Mouse (Mus musculus) myocyte (in vitro differentiated cells): Measurements from ENCODE around the gene Spata48. TPM values are rescaled to one million over a fixed set of nuclear protein-coding genes. Genes with fewer than 3 reads are reported as not detected.

ENCODE experiments used
- H3K27me3 ChIP-seq: one replicate; pipeline ENCODE4 v1.6.1; 2011; ENCODE audit not compliant: control insufficient read depth, insufficient read depth, insufficient read length
- H3K36me3 ChIP-seq: one replicate; pipeline ENCODE4 v1.6.1; 2011; ENCODE audit not compliant: control insufficient read depth, insufficient read depth
- H3K4me2 ChIP-seq: one replicate; pipeline ENCODE4 v1.6.1; 2011; ENCODE audit warnings: low read depth, control low read depth
- H3K4me3 ChIP-seq: one replicate; pipeline ENCODE4 v1.5.1; 2011; ENCODE audit warnings: mild to moderate bottlenecking, control low read depth, moderate library complexity
- H3K79me2 ChIP-seq: one replicate; pipeline ENCODE4 v1.6.1; 2011; ENCODE audit not compliant: control insufficient read depth, insufficient read depth
- H3ac ChIP-seq: one replicate; pipeline ENCODE4 v1.6.1; 2011; ENCODE audit not compliant: control insufficient read depth, insufficient read length
- CEBPB ChIP-seq: IDR thresholded peaks from 2 replicates; pipeline ENCODE4 v1.6.1; 2011; ENCODE audit warnings: mild to moderate bottlenecking, moderate library complexity; ENCODE audit not compliant: poor library complexity, insufficient read depth, severe bottlenecking
- E2F4 ChIP-seq: IDR thresholded peaks from one replicate; pipeline ENCODE4 v1.6.1; 2011; ENCODE audit warnings: mild to moderate bottlenecking, control low read depth, moderate library complexity; ENCODE audit not compliant: insufficient read depth
- MAX ChIP-seq: IDR thresholded peaks from one replicate; pipeline ENCODE4 v1.6.1; 2011; ENCODE audit warnings: low read depth, mild to moderate bottlenecking, control low read depth
- MYOD1 ChIP-seq, 3 experiments: IDR thresholded peaks; one replicate each; pipeline ENCODE4 v1.6.1; 2011; ENCODE audit warnings: control low read depth in 2 of 3, low read depth in 2 of 3, mild to moderate bottlenecking in 2 of 3, moderate library complexity in 1 of 3; ENCODE audit not compliant: insufficient read length in 2 of 3, control insufficient read depth in 1 of 3
- MYOG ChIP-seq, 3 experiments: IDR thresholded peaks; one replicate each; pipeline ENCODE4 v1.6.1; 2011; ENCODE audit warnings: control low read depth in 2 of 3, low read depth in 2 of 3, mild to moderate bottlenecking in 2 of 3; ENCODE audit not compliant: insufficient read length in 2 of 3, control insufficient read depth in 1 of 3, insufficient read depth in 1 of 3
- POLR2A ChIP-seq: IDR thresholded peaks from one replicate; pipeline ENCODE4 v1.6.1; 2011; ENCODE audit warnings: low read depth, mild to moderate bottlenecking, control low read depth, moderate library complexity; ENCODE audit not compliant: insufficient read length
- POLR2AphosphoS2 ChIP-seq: IDR thresholded peaks from one replicate; pipeline ENCODE4 v1.6.1; 2011; ENCODE audit warnings: low read depth, control low read depth; ENCODE audit not compliant: insufficient read length
- REST ChIP-seq: IDR thresholded peaks from one replicate; pipeline ENCODE4 v1.6.1; 2011; ENCODE audit warnings: mild to moderate bottlenecking, control low read depth, moderate library complexity; ENCODE audit not compliant: insufficient read depth, insufficient read length
- SRF ChIP-seq: IDR thresholded peaks from one replicate; pipeline ENCODE4 v1.6.1; 2011; ENCODE audit warnings: low read depth; ENCODE audit not compliant: control insufficient read depth, insufficient read length
- TCF12 ChIP-seq: IDR thresholded peaks from one replicate; pipeline ENCODE4 v1.6.1; 2011; ENCODE audit warnings: mild to moderate bottlenecking, control low read depth; ENCODE audit not compliant: poor library complexity, insufficient read depth, severe bottlenecking
- TCF3 ChIP-seq: IDR thresholded peaks from one replicate; pipeline ENCODE4 v1.6.1; 2011; ENCODE audit warnings: low read depth, control low read depth; ENCODE audit not compliant: insufficient read length
- USF1 ChIP-seq: IDR thresholded peaks from one replicate; pipeline ENCODE4 v1.6.1; 2011; ENCODE audit warnings: low read depth, mild to moderate bottlenecking, control low read depth, moderate library complexity
- polyA plus RNA-seq: library from polyadenylated mRNA; unstranded; fragments of >200 nt; fragmentation: generic; extraction: Trizol; gene quantifications from one replicate; pipeline ENCODE4 v1.2.1, GENCODE M21; 2012; ENCODE audit warnings: missing spikeins

The Spata48 gene
- polyA plus RNA-seq, 1 experiment = not detected

DNA sequence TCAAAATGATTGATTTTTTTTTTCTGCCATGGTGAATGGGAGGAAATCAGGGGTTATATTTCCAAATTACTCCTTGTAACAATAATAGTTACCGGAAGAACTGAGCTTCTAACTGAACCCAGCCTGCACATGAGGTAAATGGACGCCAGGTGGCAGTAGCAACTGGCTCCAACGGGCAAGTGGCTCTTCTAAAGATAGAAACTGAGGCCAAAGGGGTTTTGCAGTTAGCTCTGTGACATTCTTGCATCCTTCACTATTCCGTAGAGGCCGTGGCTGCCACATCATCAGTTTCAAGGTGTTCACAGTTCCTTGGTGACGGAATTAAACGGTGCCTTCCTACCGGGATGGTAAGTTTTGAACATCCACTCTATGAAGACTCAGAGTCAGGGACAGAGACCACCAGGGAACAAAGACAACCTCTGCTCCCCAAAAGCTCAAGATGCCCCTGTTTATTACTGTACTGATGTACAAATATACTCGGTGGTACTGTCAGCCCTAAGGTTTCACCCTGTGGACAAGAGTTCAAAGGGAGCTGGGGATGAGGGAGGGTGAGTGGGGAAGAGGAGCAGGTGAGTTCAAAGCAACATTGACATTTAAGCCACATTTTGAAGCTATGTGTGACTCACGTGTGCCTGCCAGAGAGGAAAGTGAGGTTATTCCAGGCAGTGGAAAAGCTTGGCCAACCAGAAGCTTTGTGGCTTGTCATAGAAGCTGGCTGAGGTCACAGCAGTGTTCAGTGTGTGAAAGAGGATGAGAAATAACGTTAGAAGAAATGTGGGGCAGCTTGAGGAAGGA is 95.5 kb downstream of the Spata48 start:
- Histone ChIP-seq H3K27me3 (no peaks in the 10 kb centered on the region), H3K4me3 (no peak overlapping the region), H3K79me2 (no peaks in the 10 kb centered on the region), H3ac (no peak overlapping the region), H3K4me2 (no peak overlapping the region), H3K36me3 (no peaks in the 10 kb centered on the region)
- TF ChIP-seq POLR2A = no peak
- TF ChIP-seq MYOG (IDR thresholded peaks at IDR 0.05; ENCODE audit: control insufficient read depth in 1 of 3, insufficient read depth in 1 of 3, insufficient read length in 2 of 3, low read depth in 2 of 3) = no peak
- no peak for TF ChIP-seq TCF12
- no peak for TF ChIP-seq CEBPB
- no peak for TF ChIP-seq MYOD1 (IDR thresholded peaks at IDR 0.05; ENCODE audit: control insufficient read depth in 1 of 3, insufficient read length in 2 of 3, low read depth in 2 of 3)
- no peak for TF ChIP-seq MAX
- no peak for TF ChIP-seq TCF3
- TF ChIP-seq SRF = no peak
- TF ChIP-seq REST = no peak
- TF ChIP-seq E2F4 = no peak
- no peak for TF ChIP-seq USF1

- H3ac ChIP-seq = no peak overlapping the region
- H3K4me2 ChIP-seq = no peak overlapping the region
- TF ChIP-seq MAX (no peak), SRF (no peak), USF1 (no peak), MYOG (IDR thresholded peaks at IDR 0.05; ENCODE audit: control insufficient read depth in 1 of 3, insufficient read depth in 1 of 3, insufficient read length in 2 of 3, low read depth in 2 of 3) (no peak), MYOD1 (IDR thresholded peaks at IDR 0.05; ENCODE audit: control insufficient read depth in 1 of 3, insufficient read length in 2 of 3, low read depth in 2 of 3) (no peak), POLR2AphosphoS2 (no peak), TCF3 (no peak), POLR2A (no peak), CEBPB (no peak), REST (no peak), E2F4 (no peak)
- H3K36me3 ChIP-seq = no peaks in the 10 kb centered on the region
- no peaks in the 10 kb centered on the region for H3K27me3 ChIP-seq
- no peak overlapping the region for H3K4me3 ChIP-seq
- H3K79me2 ChIP-seq = no peaks in the 10 kb centered on the region
Measured at GRCm38 (mm10) chr11:11558662-11559061, 96.8 kb downstream of the Spata48 start.

GRCm38 (mm10) chr11:11559099-11559686 is 97.3 kb downstream of the Spata48 start:
- Histone ChIP-seq H3K4me2 (no peak overlapping the region), H3K36me3 (no peaks in the 10 kb centered on the region), H3K4me3 (no peak overlapping the region), H3K79me2 (no peaks in the 10 kb centered on the region), H3ac (no peak overlapping the region), H3K27me3 (no peaks in the 10 kb centered on the region)
- TF ChIP-seq MAX (no peak), TCF3 (no peak), MYOD1 (IDR thresholded peaks at IDR 0.05; ENCODE audit: control insufficient read depth in 1 of 3, insufficient read length in 2 of 3, low read depth in 2 of 3) (no peak), POLR2AphosphoS2 (no peak), SRF (no peak), POLR2A (no peak), MYOG (IDR thresholded peaks at IDR 0.05; ENCODE audit: control insufficient read depth in 1 of 3, insufficient read depth in 1 of 3, insufficient read length in 2 of 3, low read depth in 2 of 3) (no peak), REST (no peak), USF1 (no peak), E2F4 (no peak), CEBPB (no peak), TCF12 (no peak)

GRCm38 (mm10) chr11:11561118-11561517 is 99.2 kb downstream of the Spata48 start:
- H3K4me3 ChIP-seq = no peak overlapping the region
- no peak overlapping the region for H3ac ChIP-seq
- TF ChIP-seq REST (no peak), E2F4 (no peak), SRF (no peak), POLR2AphosphoS2 (no peak), TCF3 (no peak), MAX (no peak), USF1 (no peak), POLR2A (no peak), MYOD1 (IDR thresholded peaks at IDR 0.05; ENCODE audit: control insufficient read depth in 1 of 3, insufficient read length in 2 of 3, low read depth in 2 of 3) (no peak), MYOG (IDR thresholded peaks at IDR 0.05; ENCODE audit: control insufficient read depth in 1 of 3, insufficient read depth in 1 of 3, insufficient read length in 2 of 3, low read depth in 2 of 3) (no peak), TCF12 (no peak), CEBPB (no peak)
- no peak overlapping the region for H3K4me2 ChIP-seq
- H3K27me3 ChIP-seq = no peaks in the 10 kb centered on the region
- no peaks in the 10 kb centered on the region for H3K36me3 ChIP-seq
- H3K79me2 ChIP-seq = no peaks in the 10 kb centered on the region
